Mouse (Mus musculus) right cerebral cortex, postnatal 14 days (tissue): ENCODE data around the gene Pidd1.

Source experiments
- DNase-seq: peaks from one replicate; pipeline ENCODE4 v3.0.0; 2022

The Pidd1 gene

DNA sequence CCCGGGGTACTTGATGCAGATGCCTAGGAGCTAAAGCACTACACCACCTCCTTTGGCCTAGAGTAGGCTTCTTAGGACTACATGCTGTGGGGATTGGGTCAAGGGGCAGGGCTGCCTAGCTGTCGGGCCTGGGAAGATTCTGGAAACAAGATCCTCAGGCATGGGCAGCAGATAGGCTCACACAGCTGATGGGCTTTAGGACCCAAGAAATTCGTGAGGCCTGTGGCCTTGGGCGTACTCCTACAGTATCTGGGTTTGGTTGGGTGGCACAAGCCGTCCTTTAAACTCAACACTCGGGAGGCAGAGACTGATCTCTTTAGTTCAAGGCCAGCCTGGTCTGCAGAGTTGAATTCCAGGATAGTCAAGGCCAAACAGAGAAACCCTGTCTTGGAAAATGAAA is 28.4 kb upstream of the Pidd1 start:
- DNase-seq: no peak

DNA sequence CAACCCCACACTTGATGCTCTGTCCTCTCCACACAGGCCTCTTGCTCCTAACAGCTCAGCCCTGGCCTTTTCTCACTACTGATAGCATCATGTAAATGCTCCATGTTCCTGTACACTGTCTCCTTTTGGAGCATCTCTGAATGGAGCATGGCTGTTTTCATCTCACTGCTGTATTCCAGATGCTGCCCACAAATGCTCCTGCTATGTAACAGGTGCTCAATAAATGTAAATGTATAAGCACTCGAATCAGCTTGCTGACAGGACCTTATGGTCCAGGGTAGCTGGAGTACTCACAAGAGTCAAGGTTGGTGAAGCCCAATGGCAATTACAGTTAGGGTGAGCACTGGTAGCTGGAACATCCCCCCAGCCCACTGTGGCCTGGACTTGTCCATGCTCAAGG is 27.4 kb upstream of the Pidd1 start:
- DNase-seq: no peak

DNA sequence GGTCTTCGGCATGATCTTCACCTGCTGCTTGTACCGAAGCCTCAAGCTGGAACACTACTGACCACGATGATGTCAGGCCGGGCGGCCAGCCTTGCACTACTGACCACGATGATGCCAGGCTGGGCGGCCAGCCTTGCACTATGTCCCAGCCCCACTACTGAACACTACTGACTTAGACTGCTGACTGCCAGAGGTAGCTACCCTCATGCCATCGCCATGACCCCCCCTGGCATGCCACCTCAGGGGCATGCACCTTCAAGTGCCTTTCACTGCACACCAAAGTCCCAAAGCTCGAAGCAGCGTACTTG is 26.8 kb upstream of the Pidd1 start:
- no peak for DNase-seq

DNA sequence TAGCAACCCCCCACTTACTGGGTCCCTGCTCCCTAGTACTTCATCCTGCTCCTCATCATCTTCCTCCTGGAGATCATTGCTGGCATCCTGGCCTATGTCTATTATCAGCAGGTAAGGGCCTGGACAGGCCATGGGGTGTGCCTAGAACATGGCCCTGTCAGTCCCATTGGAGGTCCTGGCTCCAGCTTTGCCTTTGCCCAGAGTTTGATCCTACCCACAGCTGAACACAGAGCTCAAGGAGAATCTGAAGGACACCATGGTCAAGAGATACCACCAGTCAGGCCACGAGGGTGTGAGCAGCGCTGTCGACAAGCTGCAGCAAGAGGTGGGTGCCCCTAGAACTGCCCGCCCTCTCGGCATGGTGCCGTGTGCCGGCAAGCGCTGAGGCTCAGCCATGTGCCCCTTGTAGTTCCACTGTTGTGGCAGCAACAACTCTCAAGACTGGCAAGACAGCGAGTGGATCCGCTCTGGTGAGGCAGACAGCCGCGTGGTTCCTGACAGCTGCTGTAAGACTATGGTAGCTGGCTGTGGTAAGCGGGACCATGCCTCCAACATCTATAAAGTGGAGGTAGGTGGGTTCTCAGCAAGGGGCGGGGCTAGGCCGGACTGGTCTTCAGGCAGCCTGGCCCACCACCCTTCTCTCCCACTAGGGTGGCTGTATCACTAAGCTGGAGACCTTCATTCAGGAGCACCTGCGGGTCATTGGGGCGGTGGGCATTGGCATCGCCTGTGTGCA is 26.2 kb upstream of the Pidd1 start:
- no peak for DNase-seq

DNA sequence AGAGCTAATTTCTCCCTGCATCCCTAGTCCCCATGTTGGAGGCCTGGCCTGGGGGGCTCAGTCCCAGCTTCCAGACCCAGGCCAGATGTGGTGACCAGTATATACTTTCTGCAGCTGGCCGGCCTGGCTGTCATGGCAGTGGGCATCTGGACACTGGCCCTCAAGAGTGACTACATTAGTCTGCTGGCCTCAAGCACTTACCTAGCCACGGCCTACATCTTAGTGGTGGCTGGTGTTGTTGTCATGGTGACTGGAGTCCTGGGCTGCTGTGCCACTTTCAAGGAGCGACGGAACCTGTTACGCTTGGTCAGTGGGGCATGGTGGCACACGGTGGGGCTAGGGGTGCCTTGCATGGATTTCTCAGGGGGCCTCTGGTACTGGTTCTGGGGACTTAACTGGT is 25.5 kb upstream of the Pidd1 start:
- no peak for DNase-seq

DNA sequence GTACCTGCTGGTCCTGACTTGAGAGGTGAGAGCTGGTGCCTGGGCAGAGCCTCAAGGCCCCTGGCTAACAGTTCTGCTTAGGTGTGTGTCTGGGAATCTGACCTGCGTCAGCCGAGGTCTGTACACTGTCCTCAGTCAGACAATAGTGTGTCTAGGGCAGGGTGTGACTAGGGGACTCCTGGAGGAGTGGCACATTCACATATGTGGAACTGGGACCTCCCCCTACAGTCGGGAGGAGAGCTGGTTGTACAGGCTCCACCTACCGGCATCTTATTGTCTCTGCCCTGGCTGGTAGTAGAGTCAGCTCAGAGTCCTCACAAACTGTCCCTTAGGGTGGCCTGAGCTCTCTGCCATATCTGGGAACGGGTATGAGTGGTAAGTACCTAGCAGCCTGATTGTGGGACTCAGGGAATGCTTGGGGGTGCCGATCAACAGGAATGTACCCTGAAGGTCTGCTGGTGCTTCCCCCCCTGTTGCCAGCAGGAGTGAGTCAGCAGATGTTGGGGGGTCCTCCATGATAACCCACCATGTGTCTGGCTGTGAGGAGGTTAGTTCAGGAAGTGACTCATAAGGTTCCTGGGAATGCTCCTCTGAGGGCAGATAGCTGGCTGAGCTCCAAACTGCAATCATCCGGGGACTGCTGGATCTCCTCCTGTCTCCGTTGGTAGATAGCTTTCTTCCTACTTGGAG is 24.8 kb upstream of the Pidd1 start:
- peak; percentile 43 for DNase-seq

DNA sequence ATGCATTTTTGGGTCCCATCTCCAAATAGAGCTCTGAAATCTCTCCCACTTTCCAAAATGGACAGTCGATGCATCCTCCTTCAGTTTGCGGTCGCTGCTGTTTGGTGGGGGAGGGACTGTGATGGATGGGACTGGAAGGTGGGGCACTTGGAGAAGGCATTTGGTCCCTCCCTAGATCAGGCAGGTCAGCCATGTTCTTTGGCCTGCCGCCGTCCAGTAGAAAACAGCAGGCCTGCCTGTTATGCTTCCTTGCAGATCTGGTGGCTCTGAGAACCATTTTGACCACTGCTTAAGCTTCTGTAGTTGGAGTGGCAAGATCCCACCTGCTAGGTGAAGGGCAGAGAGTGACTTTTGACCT is 24.3 kb upstream of the Pidd1 start:
- no peak for DNase-seq

DNA sequence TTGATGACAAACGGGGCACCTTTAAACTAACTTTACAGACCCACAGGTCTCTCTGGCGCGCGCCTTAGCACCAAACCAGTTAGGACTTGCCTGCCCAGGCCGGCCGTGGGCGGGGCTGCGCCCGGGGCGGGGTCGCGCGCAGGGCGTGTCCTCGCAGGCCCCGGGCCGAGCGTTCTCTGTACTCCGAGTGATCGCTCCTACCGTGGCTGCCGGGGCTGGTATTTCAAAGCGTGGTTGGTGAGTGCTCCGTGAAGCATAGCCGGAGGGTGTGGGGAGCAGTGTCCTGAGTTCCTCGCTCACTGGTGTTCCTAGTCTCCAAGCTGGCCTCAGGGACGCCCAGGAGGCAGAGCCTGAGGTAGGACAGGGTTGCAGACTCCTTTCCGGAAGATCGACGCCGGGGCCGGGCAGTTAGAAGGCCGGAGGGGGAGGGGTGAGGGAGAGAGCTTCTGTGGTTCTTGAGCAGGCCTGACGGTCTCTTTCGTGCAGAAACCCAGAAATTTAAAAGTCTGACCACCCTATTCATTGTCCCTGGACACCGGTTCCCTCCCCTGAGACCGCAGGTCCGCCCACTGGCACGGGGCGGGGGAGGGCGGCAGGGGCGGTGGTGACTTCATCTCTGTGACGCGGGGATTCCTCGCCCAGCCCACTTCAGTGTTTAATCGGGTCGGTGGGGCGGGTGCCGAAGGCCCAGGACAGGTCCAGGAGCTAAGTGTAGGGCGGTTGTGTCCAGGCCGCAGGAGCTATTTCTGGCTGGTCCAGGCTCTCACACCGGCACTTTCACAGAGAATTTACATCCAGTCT is 23.6 kb upstream of the Pidd1 start, which contains the start of gene Cd151:
Cd151 (plus strand) TSS at position 163 of the 801 bp plus-strand sequence.
- peak; percentile 60 for DNase-seq

DNA sequence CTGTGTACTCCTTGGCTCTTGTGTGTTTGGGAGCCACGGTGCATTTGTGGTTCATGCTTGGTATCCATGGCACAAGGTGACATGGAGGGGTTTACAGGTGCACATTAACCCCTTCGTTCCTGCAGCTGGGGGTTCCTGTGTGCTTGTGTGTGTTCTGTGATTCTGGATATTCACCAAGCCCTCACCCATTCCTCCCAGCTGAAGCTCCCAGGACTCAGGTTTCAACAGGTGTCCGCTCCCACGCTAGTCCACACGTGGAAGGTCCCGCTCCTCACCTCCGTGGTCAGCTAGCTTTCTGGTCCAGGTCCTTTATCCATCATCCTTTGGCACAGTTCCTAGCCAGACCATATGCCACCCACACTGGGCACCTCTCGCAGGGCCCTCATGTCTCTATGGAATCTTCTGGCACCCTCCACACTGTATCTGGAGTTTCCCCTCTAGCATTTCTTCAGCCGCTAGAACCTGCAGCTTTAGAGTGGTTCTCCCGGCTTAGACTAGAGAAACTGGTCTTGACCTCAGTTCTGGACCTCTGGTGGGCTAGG is 22.9 kb upstream of the Pidd1 start:
- DNase-seq: no peak

DNA sequence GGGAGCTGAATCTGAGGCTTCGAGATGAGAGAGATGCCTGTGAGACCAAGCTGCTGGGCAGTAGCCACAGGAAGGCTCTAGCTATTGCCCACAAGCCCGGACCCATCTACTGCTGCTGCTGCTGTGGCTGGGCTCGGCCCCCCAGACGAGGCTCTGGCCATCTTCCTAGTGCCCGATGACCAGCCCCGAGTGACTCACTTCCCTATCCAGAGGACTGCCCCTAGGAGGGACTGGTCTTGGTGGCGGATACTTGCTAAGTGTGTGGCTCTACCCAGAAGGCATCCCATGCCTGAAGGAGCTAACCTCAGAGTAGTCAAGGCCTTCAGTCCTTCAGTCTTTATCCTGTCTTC is 22.2 kb upstream of the Pidd1 start:
- DNase-seq: no peak

DNA sequence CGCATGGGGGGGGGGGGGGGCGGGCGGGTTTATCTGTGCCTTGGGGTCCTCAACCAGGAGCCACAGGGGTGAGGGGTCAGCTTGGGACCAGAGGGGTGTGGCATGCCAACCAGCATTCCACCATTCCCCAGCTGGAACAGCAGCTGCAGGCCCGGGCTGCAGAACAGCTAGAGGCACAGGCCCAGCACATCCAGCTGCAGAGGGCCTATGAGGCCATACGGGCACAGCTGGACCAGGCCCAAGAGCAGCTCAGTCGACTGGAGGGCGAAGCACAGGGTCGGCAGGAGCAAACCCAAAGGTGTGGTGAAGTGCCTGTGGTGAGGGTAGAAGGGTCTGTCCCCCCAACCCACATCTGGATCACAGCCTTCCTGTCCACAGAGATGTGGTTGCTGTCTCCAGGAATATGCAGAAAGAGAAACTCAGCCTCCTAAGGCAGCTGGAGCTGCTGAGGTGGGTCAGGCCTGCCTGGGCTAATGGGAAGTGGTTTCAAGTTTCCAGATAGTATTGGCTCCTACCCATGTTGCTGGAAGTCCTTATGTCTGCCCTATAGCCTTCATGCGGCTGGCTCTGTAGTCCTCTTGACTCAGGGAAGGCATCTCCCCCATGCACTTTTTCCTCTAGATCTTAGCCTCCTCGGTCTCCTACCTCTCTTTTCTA is 21.7 kb upstream of the Pidd1 start:
- no peak for DNase-seq

DNA sequence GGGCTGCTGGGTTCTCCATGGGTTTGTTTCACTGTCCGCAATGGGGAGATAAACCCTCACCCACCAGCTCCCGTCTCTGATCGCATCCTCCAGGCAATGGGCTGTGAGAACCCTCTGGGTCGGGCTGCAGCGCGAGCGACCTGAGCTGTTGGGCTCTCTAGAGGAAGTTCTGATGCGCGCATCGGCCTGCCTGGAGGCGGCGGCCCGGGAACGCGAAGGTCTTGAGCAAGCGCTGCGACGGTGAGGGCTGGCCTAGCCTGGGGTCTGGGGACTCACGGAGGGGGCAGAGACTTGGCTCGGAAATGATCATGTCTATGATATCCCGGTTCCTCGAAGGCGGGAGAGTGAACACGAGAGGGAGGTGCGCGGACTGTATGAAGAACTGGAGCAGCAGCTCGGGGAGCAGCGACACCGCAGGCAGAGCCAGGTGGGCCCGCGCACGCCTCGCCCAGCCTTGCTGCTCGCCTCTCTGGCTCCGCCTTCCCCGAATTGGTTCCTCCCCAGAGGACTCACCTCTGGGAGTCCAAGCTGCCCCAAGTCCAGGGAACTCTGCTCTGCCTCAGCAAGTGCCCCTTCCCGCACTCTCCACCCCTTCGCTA is 20.9 kb upstream of the Pidd1 start:
- no peak for DNase-seq

DNA sequence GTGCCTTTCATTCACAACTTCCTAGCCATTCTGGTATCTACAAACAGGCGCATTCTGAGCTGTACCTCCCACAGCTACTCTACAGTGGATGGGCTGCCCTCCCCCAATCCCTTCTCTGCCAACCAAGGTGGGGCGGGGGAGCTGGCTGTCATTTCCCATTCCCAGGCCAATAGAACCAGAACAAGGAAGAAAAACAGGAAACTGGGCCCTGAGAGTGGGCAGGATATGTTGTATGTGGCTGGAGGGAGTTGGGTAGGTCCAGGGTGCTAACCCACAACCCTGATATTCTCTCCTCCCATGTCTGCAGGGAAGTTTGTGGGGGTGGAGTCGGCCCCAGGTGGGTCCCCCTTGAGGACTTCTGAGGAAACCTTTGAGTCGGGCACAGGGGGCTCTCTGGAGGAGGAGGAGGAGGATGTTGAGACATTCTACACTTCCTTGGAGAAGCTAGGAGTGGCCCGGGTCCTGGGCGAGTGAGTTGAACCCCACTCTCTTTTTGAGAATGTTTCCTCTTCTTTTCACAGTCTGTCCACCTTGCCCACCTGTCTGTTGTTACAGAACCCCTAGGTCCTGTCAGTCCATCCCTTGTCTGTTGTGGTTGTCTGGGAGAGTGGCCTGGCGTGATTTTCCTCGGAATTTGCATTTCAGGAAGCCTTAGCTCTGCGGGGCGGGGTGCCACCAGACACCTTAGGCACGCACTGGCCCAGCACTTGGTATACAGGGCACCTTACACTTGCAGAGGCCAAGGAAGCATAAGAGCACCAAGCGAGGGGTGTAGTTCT is 20.2 kb upstream of the Pidd1 start:
- DNase-seq: no peak

DNA sequence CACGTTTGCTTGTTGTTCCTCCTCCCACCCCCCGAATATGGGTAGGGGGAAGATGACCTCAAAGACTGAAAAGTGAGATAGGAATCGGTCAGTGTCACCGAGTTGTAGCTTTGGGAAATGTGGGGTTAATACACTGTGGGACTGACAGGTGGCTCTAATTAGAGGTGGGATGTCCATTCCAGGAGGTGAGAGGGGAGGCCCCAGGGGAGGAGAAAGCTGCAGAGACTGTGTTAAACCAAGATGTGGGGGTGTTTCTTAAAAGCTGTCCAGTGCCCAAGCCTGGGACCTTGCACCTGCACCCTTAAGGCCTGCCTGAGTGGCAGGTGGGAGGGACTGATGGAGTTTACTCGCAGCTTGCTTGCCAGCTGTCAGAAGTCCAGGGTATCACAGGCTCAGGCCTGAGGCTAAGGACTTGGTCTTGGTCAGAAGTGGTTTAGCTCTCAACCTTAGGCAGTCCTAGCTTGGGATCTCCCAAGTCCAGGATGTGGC is 18.6 kb upstream of the Pidd1 start:
- DNase-seq: no peak

DNA sequence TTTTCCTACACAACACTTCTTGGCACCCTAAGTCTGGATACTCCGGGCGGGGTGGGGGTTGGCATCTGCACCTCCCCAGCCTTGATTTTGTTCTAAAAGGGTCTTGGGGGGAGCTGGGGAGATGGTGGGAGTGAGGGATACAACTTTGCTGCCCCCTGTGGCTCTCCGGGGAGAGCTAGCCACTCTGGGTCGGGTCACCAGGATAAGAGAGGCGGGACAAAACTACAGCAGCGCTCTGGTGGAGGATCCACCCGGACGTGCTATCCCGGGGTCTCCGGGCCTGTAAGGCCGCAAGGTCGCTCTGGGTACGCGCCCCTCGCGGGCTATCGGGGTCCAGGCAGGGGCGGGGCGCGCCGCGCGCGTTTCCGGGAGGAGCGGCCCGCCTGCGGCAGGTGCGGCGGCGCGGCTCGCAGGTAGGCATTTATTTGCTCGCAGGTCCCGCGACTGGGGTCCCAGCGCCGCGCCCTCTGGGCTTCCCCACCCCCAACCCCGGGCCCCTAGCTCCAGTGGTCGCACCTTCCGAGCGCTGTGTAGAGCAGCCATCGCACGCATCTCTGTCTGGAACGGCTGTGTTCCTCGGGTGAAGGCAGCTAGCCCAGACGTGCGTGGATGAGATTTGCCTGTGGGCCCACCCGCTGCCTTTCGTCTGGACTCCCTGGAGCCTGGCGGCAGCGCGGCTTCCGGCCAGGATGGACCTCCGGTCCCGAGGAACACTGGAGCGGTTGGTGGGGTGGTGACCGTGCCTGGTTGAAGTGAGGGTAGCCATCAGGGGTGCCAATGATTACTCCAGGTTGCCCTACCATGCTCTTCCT is 17.9 kb upstream of the Pidd1 start:
- no peak for DNase-seq

DNA sequence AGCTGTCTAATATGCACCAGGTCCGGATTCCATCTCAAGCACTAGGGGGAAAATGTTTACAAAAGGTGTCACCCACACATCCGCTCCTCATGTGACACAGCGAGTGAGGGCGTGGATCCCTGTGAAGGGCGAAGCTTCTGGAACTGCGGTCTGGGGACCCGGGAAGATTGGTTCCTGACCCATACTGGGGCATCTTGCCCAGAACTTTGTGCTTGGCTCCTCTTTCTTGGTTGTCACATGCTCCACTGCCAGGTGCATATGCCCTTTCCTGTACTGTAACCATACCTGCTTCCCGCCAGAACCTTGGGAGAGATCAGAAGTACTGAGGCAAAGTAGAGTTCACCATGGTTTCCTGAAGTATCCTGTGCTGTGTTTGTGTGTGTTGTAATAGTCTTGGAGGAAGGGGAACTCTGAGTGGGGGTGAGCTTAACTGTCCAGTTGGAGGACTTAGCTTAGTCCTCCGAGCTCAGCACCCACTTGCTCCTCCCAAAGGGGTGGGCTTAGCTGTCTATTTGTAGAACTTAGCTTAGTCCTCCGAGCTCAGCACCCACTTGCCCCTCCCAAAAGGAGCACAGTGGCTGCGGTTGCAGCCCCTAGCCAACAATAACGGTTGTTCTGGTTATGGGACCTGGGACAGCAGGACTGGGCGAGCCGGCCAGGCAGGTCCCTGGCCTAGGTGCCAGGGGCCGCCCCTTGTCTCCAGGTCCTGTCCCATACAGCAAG is 16.7 kb upstream of the Pidd1 start, which contains the start of gene Cracr2b:
Cracr2b (plus strand) TSS at position 704 of the 723 bp plus-strand sequence.
- DNase-seq: no peak

DNA sequence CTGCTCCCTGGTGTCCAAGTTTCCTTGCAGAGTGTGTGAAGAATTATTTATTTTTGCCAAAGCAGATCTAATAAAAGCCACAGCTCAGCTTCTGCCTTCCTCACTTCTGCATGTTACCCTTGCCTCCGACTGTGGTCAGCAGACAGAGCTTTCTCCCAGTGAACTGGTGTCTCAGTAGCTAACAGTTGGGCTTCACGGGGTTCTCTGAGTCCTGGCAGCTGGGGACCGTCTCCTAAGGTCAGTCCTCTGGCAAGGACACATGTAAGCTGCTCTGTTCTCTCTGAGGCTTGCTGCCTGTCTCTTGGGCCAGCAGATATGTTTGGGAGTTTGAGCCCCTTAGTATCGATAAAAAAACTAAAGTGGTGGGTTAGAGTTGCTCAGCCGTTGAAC is 16.2 kb upstream of the Pidd1 start:
- DNase-seq: no peak

DNA sequence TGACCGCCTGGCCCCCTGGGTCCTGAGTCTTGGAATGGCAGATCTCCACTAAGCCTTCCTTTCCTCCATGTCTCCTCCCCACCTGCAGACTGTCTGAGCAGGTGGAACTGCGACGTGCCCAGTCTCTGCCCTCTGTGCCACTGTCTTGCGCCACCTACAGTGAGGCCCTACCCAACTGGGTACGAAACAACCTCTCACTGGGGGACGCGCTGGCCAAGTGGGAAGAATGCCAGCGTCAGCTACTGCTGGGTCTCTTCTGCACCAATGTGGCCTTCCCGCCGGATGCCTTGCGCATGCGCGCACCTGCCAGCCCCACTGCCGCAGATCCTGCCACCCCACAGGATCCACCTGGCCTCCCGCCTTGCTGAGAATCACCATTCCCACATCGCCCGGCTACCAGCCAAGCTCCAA is 15.5 kb upstream of the Pidd1 start:
- no peak for DNase-seq

DNA sequence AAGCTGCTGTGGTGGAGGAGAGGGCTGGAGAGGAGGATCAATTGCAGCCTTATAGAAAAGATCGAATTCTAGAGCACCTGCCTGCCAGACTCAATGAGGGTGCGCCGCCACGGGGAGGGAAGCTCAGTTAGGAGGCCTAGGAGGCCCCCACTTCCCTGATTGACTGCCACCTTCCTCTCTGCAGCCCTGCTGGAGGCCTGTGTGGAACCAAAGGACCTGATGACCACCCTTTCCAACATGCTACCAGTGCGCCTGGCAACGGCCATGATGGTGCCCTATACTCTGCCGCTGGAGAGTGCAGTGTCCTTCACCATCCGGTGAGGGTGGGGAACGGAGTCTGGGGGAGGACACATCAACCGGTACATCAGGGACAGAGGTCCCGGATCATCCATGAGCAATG is 14.8 kb upstream of the Pidd1 start:
- DNase-seq: no peak

DNA sequence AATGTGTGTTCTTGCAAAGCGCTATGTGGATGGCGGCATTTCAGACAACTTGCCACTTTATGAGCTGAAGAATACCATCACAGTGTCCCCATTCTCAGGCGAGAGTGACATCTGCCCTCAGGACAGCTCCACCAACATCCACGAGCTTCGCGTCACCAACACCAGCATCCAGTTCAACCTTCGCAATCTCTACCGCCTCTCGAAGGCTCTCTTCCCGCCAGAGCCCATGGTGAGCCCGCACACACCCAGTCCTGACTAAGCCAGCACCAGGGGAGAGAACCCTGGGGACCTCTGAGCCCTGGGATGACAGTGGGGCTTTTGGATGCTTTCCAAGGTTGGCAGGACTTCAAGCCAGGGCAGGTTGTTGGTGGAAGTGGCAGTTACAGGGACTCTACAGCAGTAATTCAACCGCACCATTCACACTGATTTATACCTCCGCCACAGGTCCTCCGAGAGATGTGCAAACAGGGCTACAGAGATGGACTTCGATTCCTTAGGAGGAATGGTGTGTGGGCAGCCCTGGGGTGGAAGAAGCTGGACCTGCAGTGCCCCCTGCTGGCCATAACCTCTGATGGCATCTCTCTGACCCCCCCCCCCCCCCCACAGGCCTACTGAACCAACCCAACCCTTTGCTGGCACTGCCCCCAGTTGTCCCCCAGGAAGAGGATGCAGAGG is 14.3 kb upstream of the Pidd1 start:
- no peak for DNase-seq
